22 mouse cellular contexts compared by ENCODE assay signal in genomic region chr5:111440264-111440663, GRCm38 (mm10).
"Had no signal": no experiment of that assay in that cellular context is flagged by ENCODE, and none has a peak within 500 bp of the region (broad histone marks: within the 10 kb centered on the region; RNA-seq: fewer than 3 reads in every experiment).

No protein-coding gene starts in this region.

- H3K4me3 ChIP-seq: limb, embryonic 12.5 days; limb, embryonic 15.5 days; liver, embryonic 15.5 days; midbrain, embryonic 10.5 days; midbrain, embryonic 13.5 days; neural tube, embryonic 12.5 days; neural tube, embryonic 15.5 days; stomach, embryonic 15.5 days had no signal

- H3K27me3 ChIP-seq: limb, embryonic 15.5 days; liver, embryonic 15.5 days; midbrain, embryonic 13.5 days; neural tube, embryonic 12.5 days; neural tube, embryonic 15.5 days; stomach, embryonic 15.5 days had no signal

- H3K9me3 ChIP-seq: limb, embryonic 12.5 days; limb, embryonic 15.5 days; liver, embryonic 15.5 days; midbrain, embryonic 10.5 days; midbrain, embryonic 13.5 days; neural tube, embryonic 12.5 days; neural tube, embryonic 15.5 days; stomach, embryonic 15.5 days had no signal

- ATAC-seq: intestine, embryonic 16.5 days had no signal

- DNase-seq: kidney, adult 18-20 months; kidney, adult 9 months; kidney, postnatal 14 days; kidney, postnatal 4 days; left cerebral cortex, postnatal 4 days; lung, adult 2 months; lung, postnatal 14 days; lung, postnatal 4 days; right cerebral cortex, adult 18-20 months; right cerebral cortex, postnatal 14 days; right cerebral cortex, postnatal 4 days; thymus, adult 18-20 months; thymus, postnatal 4 days had no signal

- H3K27ac ChIP-seq: limb, embryonic 12.5 days; limb, embryonic 15.5 days; liver, embryonic 15.5 days; midbrain, embryonic 13.5 days; neural tube, embryonic 12.5 days; neural tube, embryonic 15.5 days; stomach, embryonic 15.5 days had no signal

- H3K36me3 ChIP-seq: liver, embryonic 15.5 days; neural tube, embryonic 15.5 days; stomach, embryonic 15.5 days had no signal

- H3K4me2 ChIP-seq: limb, embryonic 12.5 days; limb, embryonic 15.5 days; liver, embryonic 15.5 days; midbrain, embryonic 13.5 days; neural tube, embryonic 12.5 days; neural tube, embryonic 15.5 days; stomach, embryonic 15.5 days had no signal

- H3K9ac ChIP-seq: limb, embryonic 12.5 days; limb, embryonic 15.5 days; liver, embryonic 15.5 days; midbrain, embryonic 13.5 days; neural tube, embryonic 12.5 days; neural tube, embryonic 15.5 days; stomach, embryonic 15.5 days had no signal
